Mouse (Mus musculus): ENCODE measurements around the gene Ust. TPM values are rescaled to one million over a fixed set of nuclear protein-coding genes. Genes with fewer than 3 reads are reported as not detected.

Gene Ust
- polyA plus RNA-seq, 1 experiment: 1.5 TPM

DNA sequence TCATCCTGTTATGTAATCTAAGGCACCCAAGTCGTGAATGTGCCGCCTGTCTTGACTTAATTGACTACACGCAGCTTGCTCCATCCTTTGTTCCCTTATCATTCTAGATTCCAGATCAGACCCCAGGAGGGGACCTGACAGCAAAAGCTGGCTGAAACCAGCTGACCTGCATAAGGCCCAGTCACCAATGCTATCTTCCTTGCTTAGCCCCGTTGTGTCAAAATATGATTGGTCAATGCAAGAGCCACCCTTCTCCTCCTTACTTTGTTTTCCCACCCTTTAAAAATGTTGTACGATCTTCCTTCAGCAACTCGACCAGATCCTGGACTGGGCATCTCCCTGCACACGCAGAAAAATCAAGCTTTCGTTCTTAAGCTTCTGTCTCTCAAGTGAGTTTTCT is 40.7 kb downstream of the Ust start:
- WGBS: 88% methylated on average over 8 of the region's 8 CpGs
- H3K4me3 ChIP-seq (ENCODE audit: insufficient read depth, low read depth, low read length): no peak overlapping the region
- no peak for TF ChIP-seq CTCF (conservative IDR thresholded peaks at IDR 0.05; ENCODE audit: insufficient read depth, insufficient read length, low read depth, low read length)
- TF ChIP-seq POLR2A (IDR thresholded peaks at IDR 0.05; ENCODE audit: low read depth, low read length): no peak
- DNase-seq: no peak
- H3K27ac ChIP-seq (ENCODE audit: insufficient read depth, low read depth, low read length): no peak overlapping the region
- no peaks in the 10 kb centered on the region for H3K27me3 ChIP-seq (replicated peaks; ENCODE audit: control insufficient read depth, insufficient read depth, low read length)
- no peaks in the 10 kb centered on the region for H3K4me1 ChIP-seq (ENCODE audit: control insufficient read depth, insufficient read depth, low read length)
- H3K36me3 ChIP-seq (ENCODE audit: control insufficient read depth, insufficient read depth, low read length): no peaks in the 10 kb centered on the region

DNA sequence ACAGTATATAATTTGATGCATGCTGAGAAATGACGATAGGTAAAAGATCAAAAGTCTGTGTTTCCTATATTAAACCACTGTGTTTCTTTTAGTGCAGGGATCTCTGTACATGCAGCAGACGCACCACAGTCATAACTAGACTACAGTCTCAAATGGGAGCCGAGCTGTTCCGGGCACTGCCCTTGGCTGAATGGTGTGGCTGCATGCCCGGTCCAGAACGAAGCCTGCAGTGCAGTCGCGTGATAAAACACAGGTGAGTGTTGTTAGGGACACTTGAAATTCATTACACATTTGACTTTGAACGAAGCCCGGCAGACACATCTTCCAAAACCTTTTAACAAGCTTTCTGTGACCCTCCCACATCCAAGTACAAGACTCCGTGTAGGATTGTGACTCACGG is 46.6 kb downstream of the Ust start:
- Histone ChIP-seq H3K4me1 (ENCODE audit: control insufficient read depth, insufficient read depth, low read length) (no peaks in the 10 kb centered on the region), H3K36me3 (ENCODE audit: control insufficient read depth, insufficient read depth, low read length) (no peaks in the 10 kb centered on the region), H3K27me3 (replicated peaks; ENCODE audit: control insufficient read depth, insufficient read depth, low read length) (no peaks in the 10 kb centered on the region), H3K4me3 (ENCODE audit: insufficient read depth, low read depth, low read length) (no peak overlapping the region), H3K27ac (ENCODE audit: insufficient read depth, low read depth, low read length) (no peak overlapping the region)
- no peak for TF ChIP-seq POLR2A (IDR thresholded peaks at IDR 0.05; ENCODE audit: low read depth, low read length)
- no peak for TF ChIP-seq CTCF (conservative IDR thresholded peaks at IDR 0.05; ENCODE audit: insufficient read depth, insufficient read length, low read depth, low read length)
- DNase-seq: no peak
- WGBS: 77% methylated on average over 12 of the region's 12 CpGs

DNA sequence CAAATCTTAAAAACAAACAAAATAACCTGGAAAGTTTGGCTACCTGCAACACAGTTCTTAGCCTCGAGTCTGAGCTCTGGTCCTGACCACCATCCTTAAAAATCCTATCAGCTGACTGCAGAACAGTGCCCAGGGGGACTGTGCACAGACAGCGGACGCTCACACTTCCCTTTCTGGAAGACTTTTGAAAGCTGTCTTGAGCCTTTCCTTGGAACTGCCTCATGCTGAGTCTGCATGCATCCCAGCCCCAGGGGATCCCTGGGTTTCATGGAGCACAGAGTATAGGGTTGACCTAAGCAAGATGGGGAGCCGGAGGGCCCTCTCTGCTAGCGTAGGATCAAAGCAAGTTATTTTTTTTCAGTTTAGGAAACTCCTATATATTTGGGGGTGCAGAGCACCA is 47.6 kb downstream of the Ust start:
- no peaks in the 10 kb centered on the region for H3K4me1 ChIP-seq (ENCODE audit: control insufficient read depth, insufficient read depth, low read length)
- no peak for DNase-seq
- no peaks in the 10 kb centered on the region for H3K27me3 ChIP-seq (replicated peaks; ENCODE audit: control insufficient read depth, insufficient read depth, low read length)
- 72% methylated on average over 5 of the region's 5 CpGs for WGBS
- H3K27ac ChIP-seq (ENCODE audit: insufficient read depth, low read depth, low read length): no peak overlapping the region
- H3K4me3 ChIP-seq (ENCODE audit: insufficient read depth, low read depth, low read length): no peak overlapping the region
- no peaks in the 10 kb centered on the region for H3K36me3 ChIP-seq (ENCODE audit: control insufficient read depth, insufficient read depth, low read length)
- TF ChIP-seq POLR2A (IDR thresholded peaks at IDR 0.05; ENCODE audit: low read depth, low read length) (no peak), CTCF (conservative IDR thresholded peaks at IDR 0.05; ENCODE audit: insufficient read depth, insufficient read length, low read depth, low read length) (no peak)

DNA sequence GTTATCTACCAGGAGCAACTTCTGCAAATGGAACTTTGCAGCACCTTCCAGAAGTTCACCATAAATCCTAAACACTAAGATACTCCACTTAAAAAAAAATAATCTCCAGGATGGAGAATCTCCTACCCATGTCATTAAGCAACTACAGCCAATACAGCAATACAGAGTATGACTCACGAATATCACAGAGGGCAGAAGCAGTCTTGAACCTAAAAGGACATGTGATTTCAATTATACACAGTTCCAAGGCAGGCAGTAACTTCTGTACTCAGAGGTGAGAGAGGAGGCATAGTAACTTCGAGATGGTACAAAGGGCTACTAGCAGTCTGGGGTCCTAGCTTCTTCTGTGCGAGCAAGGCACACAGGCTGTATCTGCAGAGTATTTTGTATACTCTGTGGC is 49.1 kb downstream of the Ust start:
- Histone ChIP-seq H3K4me1 (ENCODE audit: control insufficient read depth, insufficient read depth, low read length) (no peaks in the 10 kb centered on the region), H3K27ac (ENCODE audit: insufficient read depth, low read depth, low read length) (no peak overlapping the region), H3K4me3 (ENCODE audit: insufficient read depth, low read depth, low read length) (no peak overlapping the region), H3K27me3 (replicated peaks; ENCODE audit: control insufficient read depth, insufficient read depth, low read length) (no peaks in the 10 kb centered on the region), H3K36me3 (ENCODE audit: control insufficient read depth, insufficient read depth, low read length) (no peaks in the 10 kb centered on the region)
- no peak for DNase-seq
- TF ChIP-seq POLR2A (IDR thresholded peaks at IDR 0.05; ENCODE audit: low read depth, low read length): no peak
- TF ChIP-seq CTCF (conservative IDR thresholded peaks at IDR 0.05; ENCODE audit: insufficient read depth, insufficient read length, low read depth, low read length): no peak
- WGBS: 75% methylated on average over 3 of the region's 3 CpGs

DNA sequence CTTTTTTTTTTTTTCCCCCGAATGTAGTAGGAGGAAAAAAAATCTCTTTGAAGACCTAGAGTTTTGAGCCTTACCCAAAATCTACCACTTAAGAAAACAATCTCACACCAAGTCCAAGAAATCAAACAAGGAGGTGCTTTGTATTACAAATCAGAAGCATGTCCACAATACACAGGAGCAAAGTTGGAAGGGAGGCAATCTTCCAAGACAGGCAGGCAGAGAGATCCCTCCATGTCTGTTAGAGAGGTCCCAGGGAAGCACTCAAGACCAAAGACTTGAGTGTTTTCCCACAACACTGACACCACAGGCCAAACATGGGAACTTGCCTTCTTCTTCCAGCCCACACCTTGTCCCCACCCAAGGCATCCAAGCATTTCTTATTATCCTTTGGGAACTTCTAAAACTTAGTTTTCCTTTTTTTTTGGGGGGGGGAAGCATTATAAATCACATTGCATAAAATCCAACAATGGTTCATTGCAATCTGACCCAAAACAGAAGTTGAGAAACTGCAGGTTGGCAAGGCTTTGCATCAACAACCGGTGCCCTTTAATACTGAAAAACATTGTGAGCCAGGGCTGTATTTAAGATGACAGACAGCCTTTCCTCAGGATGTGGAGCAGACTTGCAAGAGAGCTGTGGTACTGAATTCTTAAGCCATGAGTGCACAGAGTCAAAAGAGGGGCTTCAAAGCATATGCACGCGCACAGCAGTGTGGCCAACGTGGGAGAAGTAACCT is 49.8 kb downstream of the Ust start:
- 74% methylated on average over 5 of the region's 5 CpGs for WGBS
- Histone ChIP-seq H3K4me3 (ENCODE audit: insufficient read depth, low read depth, low read length) (no peak overlapping the region), H3K27ac (ENCODE audit: insufficient read depth, low read depth, low read length) (no peak overlapping the region), H3K27me3 (replicated peaks; ENCODE audit: control insufficient read depth, insufficient read depth, low read length) (no peaks in the 10 kb centered on the region), H3K4me1 (ENCODE audit: control insufficient read depth, insufficient read depth, low read length) (no peaks in the 10 kb centered on the region), H3K36me3 (ENCODE audit: control insufficient read depth, insufficient read depth, low read length) (no peaks in the 10 kb centered on the region)
- DNase-seq: no peak
- TF ChIP-seq CTCF (conservative IDR thresholded peaks at IDR 0.05; ENCODE audit: insufficient read depth, insufficient read length, low read depth, low read length): no peak
- no peak for TF ChIP-seq POLR2A (IDR thresholded peaks at IDR 0.05; ENCODE audit: low read depth, low read length)

DNA sequence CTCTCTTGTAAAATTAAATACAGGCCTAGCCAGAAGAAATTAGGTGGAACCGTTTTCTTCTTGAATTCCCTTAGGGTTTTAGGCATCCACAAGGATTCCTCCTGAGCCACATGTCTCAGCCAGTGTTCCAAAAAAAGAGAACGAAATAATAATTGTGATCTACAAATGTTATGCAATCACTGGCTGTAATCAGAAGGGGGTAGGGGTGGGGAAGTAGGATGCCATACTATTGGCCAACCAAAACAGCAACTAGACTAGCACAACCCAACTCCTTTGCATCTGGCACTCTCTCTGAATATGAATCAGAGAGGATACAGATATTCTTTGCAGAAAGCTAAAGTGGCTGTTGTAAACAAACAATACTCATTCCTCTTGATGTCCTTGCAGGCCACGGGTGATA is 52.7 kb downstream of the Ust start:
- TF ChIP-seq CTCF (conservative IDR thresholded peaks at IDR 0.05; ENCODE audit: insufficient read depth, insufficient read length, low read depth, low read length): no peak
- no peak for TF ChIP-seq POLR2A (IDR thresholded peaks at IDR 0.05; ENCODE audit: low read depth, low read length)
- DNase-seq: peak; percentile 13
- Histone ChIP-seq H3K4me3 (ENCODE audit: insufficient read depth, low read depth, low read length) (no peak overlapping the region), H3K4me1 (ENCODE audit: control insufficient read depth, insufficient read depth, low read length) (no peaks in the 10 kb centered on the region), H3K27me3 (replicated peaks; ENCODE audit: control insufficient read depth, insufficient read depth, low read length) (no peaks in the 10 kb centered on the region), H3K27ac (ENCODE audit: insufficient read depth, low read depth, low read length) (no peak overlapping the region), H3K36me3 (ENCODE audit: control insufficient read depth, insufficient read depth, low read length) (no peaks in the 10 kb centered on the region)
- WGBS: 64% methylated on average over 3 of the region's 3 CpGs

DNA sequence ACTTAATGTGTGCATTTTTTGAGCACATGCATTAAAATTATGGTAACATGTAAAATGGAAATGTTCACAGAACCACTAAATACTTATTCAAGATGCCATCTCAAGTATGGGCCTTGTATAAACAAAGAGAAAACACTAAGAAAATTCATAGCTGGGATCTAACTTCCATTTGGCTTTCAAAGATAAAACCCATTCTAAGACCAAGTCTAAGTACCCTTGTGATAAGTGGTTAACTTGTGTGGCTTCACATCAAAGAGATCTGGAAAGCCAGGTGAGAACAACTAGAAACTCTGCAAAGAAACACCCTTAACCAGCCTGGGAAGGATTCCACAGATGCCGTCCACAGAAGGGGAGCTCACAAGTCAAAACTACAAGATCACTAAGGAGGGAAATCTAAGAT is 53.4 kb downstream of the Ust start:
- no peaks in the 10 kb centered on the region for H3K27me3 ChIP-seq (replicated peaks; ENCODE audit: control insufficient read depth, insufficient read depth, low read length)
- no peaks in the 10 kb centered on the region for H3K4me1 ChIP-seq (ENCODE audit: control insufficient read depth, insufficient read depth, low read length)
- no peak overlapping the region for H3K27ac ChIP-seq (ENCODE audit: insufficient read depth, low read depth, low read length)
- 94% methylated on average over 1 of the region's 1 CpGs for WGBS
- no peaks in the 10 kb centered on the region for H3K36me3 ChIP-seq (ENCODE audit: control insufficient read depth, insufficient read depth, low read length)
- TF ChIP-seq CTCF (conservative IDR thresholded peaks at IDR 0.05; ENCODE audit: insufficient read depth, insufficient read length, low read depth, low read length) (no peak), POLR2A (IDR thresholded peaks at IDR 0.05; ENCODE audit: low read depth, low read length) (no peak)
- H3K4me3 ChIP-seq (ENCODE audit: insufficient read depth, low read depth, low read length): no peak overlapping the region
- DNase-seq: no peak
